Mouse (Mus musculus) MEL (cell line): Measurements from ENCODE around the gene Tmem254a. TPM values are rescaled to one million over a fixed set of nuclear protein-coding genes. Genes with fewer than 3 reads are reported as not detected.
"Not testable (repeated sequence)": the region's sequence is repeated elsewhere in the genome, so short reads cannot be mapped to it uniquely, and the experiment has no call there.

Experiments used
- DNase-seq: peaks from one replicate; pipeline ENCODE4 v3.0.0; 2011; ENCODE audit warnings: low read depth, low spot score
- H3K27ac ChIP-seq: 2 replicates; pipeline ENCODE4 v1.5.1; 2012; ENCODE audit warnings: low read depth, mild to moderate bottlenecking, control low read depth, low read length, moderate library complexity; ENCODE audit not compliant: control insufficient read depth
- H3K27me3 ChIP-seq, 2 experiments: fragments of 150-350 bp in 1 of 2; sonication (generic) in 1 of 2; 2 replicates each; pipeline ENCODE4 v1.6.1; 2012; ENCODE audit warnings: low read length in 2 of 2, mild to moderate bottlenecking in 2 of 2, improper control_type of control experiment in 1 of 2, moderate library complexity in 1 of 2; ENCODE audit not compliant: insufficient read depth in 2 of 2, control insufficient read depth in 1 of 2
- H3K36me3 ChIP-seq, 2 experiments: 2 replicates each; pipeline ENCODE4 v1.6.1; 2012 to 2014; ENCODE audit warnings: low read length in 2 of 2, improper control_type of control experiment in 1 of 2, inconsistent platforms in 1 of 2, mild to moderate bottlenecking in 1 of 2; ENCODE audit not compliant: insufficient read depth in 2 of 2, control insufficient read depth in 1 of 2
- H3K4me1 ChIP-seq, 2 experiments: fragments of 150-350 bp in 1 of 2; sonication (generic) in 1 of 2; 2 replicates each; pipeline ENCODE4 v1.6.1; 2012; ENCODE audit warnings: low read length in 2 of 2, improper control_type of control experiment in 1 of 2, mild to moderate bottlenecking in 1 of 2; ENCODE audit not compliant: insufficient read depth in 2 of 2, control insufficient read depth in 1 of 2
- H3K4me3 ChIP-seq, 2 experiments: fragments of 150-350 bp in 1 of 2; sonication (generic) in 1 of 2; 2 replicates each; pipeline ENCODE4 v1.5.1; 2012; ENCODE audit warnings: low read depth in 2 of 2, low read length in 2 of 2, mild to moderate bottlenecking in 2 of 2, moderate library complexity in 2 of 2, control low read depth in 1 of 2, improper control_type of control experiment in 1 of 2; ENCODE audit not compliant: control insufficient read depth in 1 of 2, insufficient read depth in 1 of 2
- H3K79me2 ChIP-seq: 2 replicates; pipeline ENCODE4 v1.6.1; 2012; ENCODE audit warnings: mild to moderate bottlenecking, low read length, moderate library complexity; ENCODE audit not compliant: control insufficient read depth, poor library complexity, insufficient read depth
- H3K9ac ChIP-seq: 2 replicates; pipeline ENCODE4 v1.6.1; 2012; ENCODE audit warnings: low read depth, mild to moderate bottlenecking, control low read depth, low read length, moderate library complexity; ENCODE audit not compliant: control insufficient read depth, poor library complexity, severe bottlenecking
- H3K9me3 ChIP-seq: fragments of 150-350 bp; sonication (generic); replicated peaks from 2 replicates; pipeline ENCODE4 v1.6.1; 2012; ENCODE audit warnings: mild to moderate bottlenecking, low read length, improper control_type of control experiment, moderate library complexity; ENCODE audit not compliant: insufficient read depth
- polyA plus RNA-seq, 2 experiments: library from polyadenylated mRNA; stranded (reverse) in 1 of 2; unstranded in 1 of 2; fragments of >175 nt in 1 of 2; fragments of >200 nt in 1 of 2; gene quantifications; 2 replicates each; pipeline versions ENCODE4 v1.2.1 to v1.2.4; 2012; ENCODE audit warnings: low replicate concordance in 2 of 2, low read depth in 1 of 2; ENCODE audit not compliant: insufficient read length in 2 of 2, insufficient read depth in 1 of 2, missing spikeins in 1 of 2
- total RNA-seq: library from RNA; depleted of rRNA; stranded (reverse); fragments of 300-350 nt; gene quantifications from 2 replicates; pipeline ENCODE4 v1.2.3, GENCODE M21; 2012

The Tmem254a gene
- total and polyA plus RNA-seq, 3 experiments, result 0.81 to 1.8 TPM; not detected in 1

DNA sequence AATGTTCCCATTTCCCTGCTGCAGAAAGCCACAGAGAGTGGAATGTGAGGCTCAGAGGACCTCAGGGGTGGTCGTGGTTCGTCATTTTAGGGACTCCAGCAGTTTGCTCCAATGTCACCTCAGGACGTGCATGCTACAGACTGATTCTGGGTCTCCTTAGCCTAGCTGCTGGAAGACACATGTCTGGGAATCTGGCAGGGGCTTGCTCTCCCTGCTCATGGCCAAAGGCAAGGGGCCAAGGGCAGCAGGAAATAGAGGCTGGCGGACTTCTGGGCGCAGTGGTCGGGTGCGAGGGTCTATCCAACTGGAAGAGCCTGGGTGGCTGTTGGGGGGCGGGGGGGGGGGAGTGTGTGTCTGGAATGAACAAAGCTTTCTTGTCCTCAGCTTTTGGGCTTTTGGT lies 18.5 kb downstream of the Tmem254a start:
- DNase-seq, H3K27me3 ChIP-seq, H3K9me3 ChIP-seq, H3K4me1 ChIP-seq, H3K27ac ChIP-seq, H3K4me3 ChIP-seq, H3K36me3 ChIP-seq, H3K79me2 ChIP-seq, H3K9ac ChIP-seq: not testable (repeated sequence)

DNA sequence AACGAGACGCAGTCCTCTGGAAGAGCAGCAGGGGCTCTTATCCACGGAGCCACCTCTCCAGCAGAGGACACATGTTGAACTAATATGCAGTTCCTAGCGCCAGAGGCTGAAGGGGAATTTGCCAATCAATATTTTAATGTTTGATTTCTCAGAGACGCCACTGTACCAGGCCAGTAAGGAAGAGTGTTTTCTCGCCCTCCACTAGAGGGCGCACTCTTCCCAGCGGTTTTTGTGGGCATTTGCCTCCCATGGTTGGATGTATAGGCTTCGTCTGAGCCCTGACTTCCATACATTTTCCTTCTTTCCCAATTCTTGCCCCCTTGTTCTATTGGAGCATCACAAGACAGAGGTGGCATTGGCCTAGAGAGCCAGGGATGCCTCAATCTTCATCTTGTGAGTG lies 20.2 kb downstream of the Tmem254a start:
- not testable (repeated sequence) for H3K27me3 ChIP-seq, H3K4me3 ChIP-seq, H3K9ac ChIP-seq, H3K27ac ChIP-seq, H3K9me3 ChIP-seq, H3K36me3 ChIP-seq, H3K79me2 ChIP-seq, DNase-seq, H3K4me1 ChIP-seq

- not testable (repeated sequence) for H3K4me3 ChIP-seq, H3K9me3 ChIP-seq, H3K27me3 ChIP-seq, DNase-seq, H3K4me1 ChIP-seq, H3K36me3 ChIP-seq, H3K79me2 ChIP-seq, H3K27ac ChIP-seq, H3K9ac ChIP-seq
Measured at GRCm38 (mm10) chr14:25905243-25905642, 22.2 kb downstream of the Tmem254a start.

DNA sequence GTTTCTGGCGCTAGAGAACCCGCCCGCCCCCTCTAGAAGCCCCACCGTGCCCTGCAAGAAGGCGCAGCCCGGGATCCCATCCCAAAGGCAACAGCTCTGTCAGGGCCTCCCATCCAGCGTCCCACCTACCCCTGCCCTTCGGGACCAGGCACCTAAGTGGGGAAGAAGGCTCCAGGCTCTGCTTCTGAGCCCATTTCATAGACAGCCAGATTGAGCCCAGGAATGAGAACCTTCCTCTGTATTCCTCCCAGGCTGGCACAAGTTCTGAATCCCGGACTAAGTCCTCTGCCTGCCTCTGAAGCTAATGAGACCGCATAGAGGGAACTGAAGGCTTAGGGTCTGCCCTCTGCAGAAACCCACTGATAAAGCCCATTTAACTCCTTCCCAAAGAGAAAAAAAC lies 24.5 kb downstream of the Tmem254a start, which contains the start of gene Plac9a:
Gene Plac9a (minus strand): TSS at position 101 of the 400 bp plus-strand sequence.
- H3K79me2 ChIP-seq, H3K4me1 ChIP-seq, H3K9me3 ChIP-seq, H3K9ac ChIP-seq, H3K36me3 ChIP-seq, H3K4me3 ChIP-seq, H3K27me3 ChIP-seq, DNase-seq, H3K27ac ChIP-seq: not testable (repeated sequence)

DNA sequence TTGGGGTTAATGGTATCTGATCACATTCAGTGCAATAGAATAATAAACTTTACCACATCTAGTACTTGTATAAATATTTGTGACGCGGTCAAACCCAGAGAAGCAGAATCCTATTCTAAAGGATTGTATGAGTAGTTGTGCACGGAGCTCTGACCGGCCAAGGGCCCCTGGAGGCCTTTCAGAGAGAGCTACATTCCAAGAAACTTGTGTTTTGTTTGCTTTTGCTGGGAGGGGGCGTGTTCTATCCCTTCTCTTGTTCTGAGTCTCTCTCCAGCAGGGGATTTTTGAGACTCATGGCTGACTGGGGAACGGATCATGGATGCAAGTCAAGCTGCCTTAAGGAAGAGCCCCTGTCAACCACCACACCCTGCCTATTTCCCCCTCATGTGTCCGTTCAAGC lies 31.8 kb downstream of the Tmem254a start:
- H3K4me3 ChIP-seq, H3K36me3 ChIP-seq, DNase-seq, H3K27me3 ChIP-seq, H3K79me2 ChIP-seq, H3K4me1 ChIP-seq, H3K9me3 ChIP-seq, H3K9ac ChIP-seq, H3K27ac ChIP-seq: not testable (repeated sequence)

DNA sequence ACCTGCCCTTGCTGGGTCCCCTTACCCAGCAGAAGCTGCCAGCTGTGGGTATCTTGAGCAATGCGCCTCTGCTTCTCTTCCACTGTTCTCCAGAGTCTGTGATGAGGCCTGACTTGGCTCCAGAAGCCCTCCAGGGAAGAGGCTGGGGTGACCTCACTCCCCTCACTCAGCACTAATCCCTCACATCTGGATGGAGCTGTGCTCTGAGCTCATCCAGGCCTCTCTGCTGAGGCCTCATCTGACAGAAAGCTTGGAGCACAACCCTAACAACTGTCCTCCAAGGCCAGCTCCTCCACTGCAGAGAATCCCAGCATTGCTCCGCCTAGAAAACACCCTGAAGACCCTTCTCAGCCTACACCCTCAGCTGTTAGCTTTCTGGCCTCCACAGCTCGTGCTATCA lies 32.9 kb downstream of the Tmem254a start:
- not testable (repeated sequence) for H3K9ac ChIP-seq, H3K9me3 ChIP-seq, H3K27ac ChIP-seq, H3K4me1 ChIP-seq, H3K36me3 ChIP-seq, H3K4me3 ChIP-seq, H3K27me3 ChIP-seq, DNase-seq, H3K79me2 ChIP-seq

- H3K36me3 ChIP-seq, H3K9me3 ChIP-seq, H3K27me3 ChIP-seq, H3K79me2 ChIP-seq, H3K4me1 ChIP-seq, DNase-seq, H3K4me3 ChIP-seq, H3K27ac ChIP-seq, H3K9ac ChIP-seq: not testable (repeated sequence)
Measured at GRCm38 (mm10) chr14:25885886-25886285, 41.6 kb downstream of the Tmem254a start.
